Mouse (Mus musculus) left cerebral cortex, adult 11 months (tissue): ENCODE measurements at regions not wholly inside any gene's neighbourhood (a gene's known extent, or its start where the extent isn't known, plus 50 kb on each side); places are given as distances from the start of the nearest gene placed in this dataset.
"Not testable (repeated sequence)": the region's sequence is repeated elsewhere in the genome, so short reads cannot be mapped to it uniquely, and the experiment has no call there.

Experiments used
- DNase-seq: peaks from one replicate; pipeline ENCODE4 v3.0.0; 2022; ENCODE audit warnings: low spot score

- peak; percentile 17 for DNase-seq
Measured at GRCm38 (mm10) chr12:69485652-69486651, 96.9 kb downstream of the Vcpkmt start.

- DNase-seq, result no peak
Measured at GRCm38 (mm10) chr12:69481420-69481819, 101.4 kb downstream of the Vcpkmt start.

GRCm38 (mm10) chr12:69476631-69477091, 104.4 kb upstream of the Gm9887 start:
- DNase-seq, result no peak

GRCm38 (mm10) chr12:69476131-69476530, 103.9 kb upstream of the Gm9887 start:
- DNase-seq, result no peak

- DNase-seq, result no peak
Measured at GRCm38 (mm10) chr12:69474916-69475661, 102.8 kb upstream of the Gm9887 start.

- no peak for DNase-seq
Measured at GRCm38 (mm10) chr12:69474141-69474915, 102.1 kb upstream of the Gm9887 start.

GRCm38 (mm10) chr12:69473379-69474057, 101.3 kb upstream of the Gm9887 start:
- DNase-seq, result no peak

- DNase-seq, result no peak
Measured at GRCm38 (mm10) chr12:69472912-69473311, 100.7 kb upstream of the Gm9887 start.

- DNase-seq, result no peak
Measured at GRCm38 (mm10) chr12:69471876-69472275, 99.6 kb upstream of the Gm9887 start.

- DNase-seq, result no peak
Measured at GRCm38 (mm10) chr12:69469004-69469403, 96.7 kb upstream of the Gm9887 start.

GRCm38 (mm10) chr12:69467363-69467762, 95.1 kb upstream of the Gm9887 start:
- no peak for DNase-seq

GRCm38 (mm10) chr12:69464906-69465305, 92.6 kb upstream of the Gm9887 start:
- DNase-seq, result no peak

- DNase-seq, result not testable (repeated sequence)
Measured at GRCm38 (mm10) chr12:69463327-69463726, 91.1 kb upstream of the Gm9887 start.

- DNase-seq, result no peak
Measured at GRCm38 (mm10) chr12:69461888-69462840, 89.9 kb upstream of the Gm9887 start.

- no peak for DNase-seq
Measured at GRCm38 (mm10) chr12:69460552-69461079, 88.4 kb upstream of the Gm9887 start.

GRCm38 (mm10) chr12:69458170-69458841, 86.0 kb upstream of the Gm9887 start:
- DNase-seq, result peak; percentile 47

- DNase-seq, result no peak
Measured at GRCm38 (mm10) chr12:69456746-69457145, 84.5 kb upstream of the Gm9887 start.

GRCm38 (mm10) chr12:69456116-69456515, 83.9 kb upstream of the Gm9887 start:
- no peak for DNase-seq

- no peak for DNase-seq
Measured at GRCm38 (mm10) chr12:69455566-69455965, 83.3 kb upstream of the Gm9887 start.
